Mouse (Mus musculus): ENCODE measurements around the gene Pim3. TPM values are rescaled to one million over a fixed set of nuclear protein-coding genes. Genes with fewer than 3 reads are reported as not detected.

The Pim3 gene
- polyA plus RNA-seq, 1 experiment, result 26.9 TPM

DNA sequence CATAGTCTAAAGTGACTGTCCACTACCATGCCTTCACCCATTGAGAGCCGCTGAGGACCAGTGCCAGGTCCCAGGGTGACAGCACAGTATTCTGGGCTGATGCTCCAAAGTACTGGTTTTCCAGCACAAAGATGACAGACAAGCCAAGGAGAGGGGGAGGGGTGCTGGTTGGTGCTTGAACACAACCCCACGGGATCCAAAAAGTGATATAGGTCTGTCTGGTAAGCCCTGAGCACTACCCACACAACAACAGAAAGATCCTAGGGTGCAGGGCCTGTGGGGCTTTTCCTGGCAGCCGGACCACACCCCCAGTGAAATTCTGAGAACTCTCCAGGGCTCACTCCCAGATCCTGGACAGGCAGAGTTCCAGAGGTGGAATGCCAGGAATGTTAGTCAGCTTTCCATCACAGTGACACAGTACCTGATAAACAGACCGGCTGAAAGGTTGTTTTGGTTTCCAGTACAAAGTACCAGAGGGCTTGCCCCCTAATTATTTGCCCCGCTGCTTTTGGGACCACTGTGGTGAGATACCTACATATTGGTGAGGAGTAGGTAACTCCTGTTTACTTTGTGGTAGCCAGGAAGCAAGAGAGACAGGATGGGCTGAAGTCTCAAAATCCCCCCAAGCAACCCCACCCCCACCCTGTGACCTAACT is 5.5 kb downstream of the Pim3 start:
- peaks cover 12% of the 10 kb centered on the region for H3K79me2 ChIP-seq (ENCODE audit: control insufficient read depth, insufficient read depth)
- no peak overlapping the region for H3K4me3 ChIP-seq
- no peak overlapping the region for H3ac ChIP-seq (ENCODE audit: control insufficient read depth, insufficient read length)
- no peaks in the 10 kb centered on the region for H3K27me3 ChIP-seq (ENCODE audit: control insufficient read depth, insufficient read depth, insufficient read length)
- TF ChIP-seq POLR2AphosphoS2 (IDR thresholded peaks at IDR 0.05; ENCODE audit: insufficient read length, low read depth), result peak; percentile 51
- TF ChIP-seq USF1 (IDR thresholded peaks at IDR 0.05; ENCODE audit: low read depth), result no peak
- TF ChIP-seq TCF3 (IDR thresholded peaks at IDR 0.05; ENCODE audit: insufficient read length, low read depth), result no peak
- no peak overlapping the region for H3K4me2 ChIP-seq (ENCODE audit: low read depth)
- peaks cover 10% of the 10 kb centered on the region for H3K36me3 ChIP-seq (ENCODE audit: control insufficient read depth, insufficient read depth)

DNA sequence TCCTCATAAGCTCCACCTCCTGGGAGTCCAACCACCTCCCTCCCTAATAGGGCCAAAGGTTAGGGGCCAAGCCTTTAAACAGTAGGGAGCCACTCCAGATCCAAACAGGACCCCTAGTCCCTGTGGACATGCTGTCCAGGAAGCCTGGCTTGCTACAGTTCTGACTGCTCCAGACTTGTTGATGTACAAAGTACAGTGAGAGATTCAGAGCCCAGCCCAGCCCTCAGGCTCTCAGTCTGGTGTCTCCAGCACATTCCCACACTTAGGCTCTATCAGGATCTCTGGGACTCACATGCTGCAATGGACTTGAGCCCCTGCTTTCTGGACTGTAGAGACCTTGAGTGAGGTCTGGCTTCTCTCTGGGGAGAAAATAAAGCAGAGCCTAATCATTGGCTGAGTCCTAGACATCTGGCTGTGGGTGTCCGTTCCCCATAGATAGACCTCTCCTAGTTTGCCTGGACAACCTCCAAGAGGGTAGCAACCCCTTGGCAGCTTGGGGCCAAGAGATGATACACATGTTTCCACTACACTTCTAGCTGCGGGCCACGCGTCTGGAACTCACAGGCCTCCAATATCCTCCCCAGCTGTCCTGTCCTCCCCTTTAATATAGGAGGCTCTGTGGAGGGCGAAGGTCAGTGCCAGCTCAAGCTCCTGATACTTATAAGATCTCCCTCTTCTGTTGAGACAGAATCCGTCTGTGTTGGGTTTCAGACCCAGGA is 6.2 kb downstream of the Pim3 start:
- H3K4me3 ChIP-seq, result no peak overlapping the region
- TF ChIP-seq E2F4 (IDR thresholded peaks at IDR 0.05; ENCODE audit: insufficient read depth), result no peak
- TF ChIP-seq MYOG (IDR thresholded peaks at IDR 0.05; ENCODE audit: control insufficient read depth in 1 of 3, insufficient read depth in 1 of 3, insufficient read length in 2 of 3, low read depth in 2 of 3), result no peak
- peak; percentile 25 for TF ChIP-seq POLR2AphosphoS2 (IDR thresholded peaks at IDR 0.05; ENCODE audit: insufficient read length, low read depth)
- no peak for TF ChIP-seq USF1 (IDR thresholded peaks at IDR 0.05; ENCODE audit: low read depth)
- H3K4me2 ChIP-seq (ENCODE audit: low read depth), result no peak overlapping the region

GRCm38 (mm10) chr15:88870418-88871185 is 8.6 kb downstream of the Pim3 start:
- no peaks in the 10 kb centered on the region for H3K27me3 ChIP-seq (ENCODE audit: control insufficient read depth, insufficient read depth, insufficient read length)
- no peak overlapping the region for H3ac ChIP-seq (ENCODE audit: control insufficient read depth, insufficient read length)
- H3K36me3 ChIP-seq (ENCODE audit: control insufficient read depth, insufficient read depth), result peaks cover 3% of the 10 kb centered on the region
- no peak for TF ChIP-seq MYOG (IDR thresholded peaks at IDR 0.05; ENCODE audit: control insufficient read depth in 1 of 3, insufficient read depth in 1 of 3, insufficient read length in 2 of 3, low read depth in 2 of 3)
- no peak for TF ChIP-seq USF1 (IDR thresholded peaks at IDR 0.05; ENCODE audit: low read depth)
- TF ChIP-seq E2F4 (IDR thresholded peaks at IDR 0.05; ENCODE audit: insufficient read depth), result no peak
- TF ChIP-seq TCF12 (IDR thresholded peaks at IDR 0.05; ENCODE audit: insufficient read depth, poor library complexity, severe bottlenecking), result no peak
- TF ChIP-seq MAX (IDR thresholded peaks at IDR 0.05; ENCODE audit: low read depth), result no peak
- no peak for TF ChIP-seq POLR2A (IDR thresholded peaks at IDR 0.05; ENCODE audit: insufficient read length, low read depth)
- no peak for TF ChIP-seq POLR2AphosphoS2 (IDR thresholded peaks at IDR 0.05; ENCODE audit: insufficient read length, low read depth)
- no peak for TF ChIP-seq CEBPB (IDR thresholded peaks at IDR 0.05; ENCODE audit: insufficient read depth, poor library complexity, severe bottlenecking)
- no peak overlapping the region for H3K4me3 ChIP-seq
- no peak overlapping the region for H3K4me2 ChIP-seq (ENCODE audit: low read depth)
- no peaks in the 10 kb centered on the region for H3K79me2 ChIP-seq (ENCODE audit: control insufficient read depth, insufficient read depth)

More for the DNA sequence above, 6.2 kb downstream of the Pim3 start:
- Histone ChIP-seq H3K79me2 (ENCODE audit: control insufficient read depth, insufficient read depth) (peaks cover 12% of the 10 kb centered on the region), H3K36me3 (ENCODE audit: control insufficient read depth, insufficient read depth) (peaks cover 10% of the 10 kb centered on the region), H3ac (ENCODE audit: control insufficient read depth, insufficient read length) (no peak overlapping the region), H3K27me3 (ENCODE audit: control insufficient read depth, insufficient read depth, insufficient read length) (no peaks in the 10 kb centered on the region)

DNA sequence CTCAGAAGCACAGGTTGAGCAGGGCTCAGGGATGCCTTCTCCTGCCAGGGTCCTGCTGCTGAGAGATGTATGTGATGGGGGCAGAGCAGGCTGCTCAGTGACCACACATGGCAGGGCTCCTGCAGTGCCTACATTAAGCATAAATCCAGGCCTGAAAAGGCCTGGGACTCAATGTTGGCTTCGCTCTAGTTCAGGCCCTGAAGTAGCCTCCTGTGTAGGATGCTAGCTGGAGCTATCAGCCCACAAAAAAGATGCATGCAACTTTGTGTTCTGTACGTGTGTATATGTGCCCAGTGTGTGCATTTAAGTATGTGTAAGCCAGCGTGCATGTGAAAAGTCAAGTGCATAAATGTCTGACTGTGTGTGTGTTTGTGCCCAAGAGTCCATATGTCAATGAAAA is 12.1 kb downstream of the Pim3 start:
- TF ChIP-seq TCF3 (IDR thresholded peaks at IDR 0.05; ENCODE audit: insufficient read length, low read depth) (no peak), MAX (IDR thresholded peaks at IDR 0.05; ENCODE audit: low read depth) (no peak), POLR2AphosphoS2 (IDR thresholded peaks at IDR 0.05; ENCODE audit: insufficient read length, low read depth) (no peak), MYOD1 (IDR thresholded peaks at IDR 0.05; ENCODE audit: control insufficient read depth in 1 of 3, insufficient read length in 2 of 3, low read depth in 2 of 3) (no peak), MYOG (IDR thresholded peaks at IDR 0.05; ENCODE audit: control insufficient read depth in 1 of 3, insufficient read depth in 1 of 3, insufficient read length in 2 of 3, low read depth in 2 of 3) (no peak), POLR2A (IDR thresholded peaks at IDR 0.05; ENCODE audit: insufficient read length, low read depth) (no peak), SRF (IDR thresholded peaks at IDR 0.05; ENCODE audit: control insufficient read depth, insufficient read length, low read depth) (no peak), CEBPB (IDR thresholded peaks at IDR 0.05; ENCODE audit: insufficient read depth, poor library complexity, severe bottlenecking) (no peak), TCF12 (IDR thresholded peaks at IDR 0.05; ENCODE audit: insufficient read depth, poor library complexity, severe bottlenecking) (no peak)
- no peaks in the 10 kb centered on the region for H3K36me3 ChIP-seq (ENCODE audit: control insufficient read depth, insufficient read depth)
- H3K79me2 ChIP-seq (ENCODE audit: control insufficient read depth, insufficient read depth), result no peaks in the 10 kb centered on the region
- no peak overlapping the region for H3K4me2 ChIP-seq (ENCODE audit: low read depth)
- no peaks in the 10 kb centered on the region for H3K27me3 ChIP-seq (ENCODE audit: control insufficient read depth, insufficient read depth, insufficient read length)
- H3K4me3 ChIP-seq, result no peak overlapping the region
- H3ac ChIP-seq (ENCODE audit: control insufficient read depth, insufficient read length), result no peak overlapping the region

DNA sequence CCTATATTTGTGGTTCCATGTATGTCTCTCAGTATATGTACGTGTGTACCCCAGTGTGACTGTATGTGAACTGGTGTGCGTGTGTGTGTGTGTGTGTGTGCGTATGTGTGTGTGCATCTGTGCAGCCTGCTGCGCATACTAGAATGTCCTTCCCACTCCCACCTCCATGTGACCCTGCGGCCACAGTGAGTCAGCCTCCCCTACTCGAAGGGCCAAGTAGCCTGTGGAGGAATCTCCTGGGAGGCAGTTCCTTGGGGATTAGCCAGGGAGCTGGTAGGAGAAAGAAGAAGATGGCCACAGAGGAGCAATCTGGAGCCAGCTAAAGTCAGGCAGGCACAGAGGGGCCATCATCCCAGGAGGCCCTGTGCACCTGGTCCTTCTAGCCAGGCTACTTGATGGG is 12.5 kb downstream of the Pim3 start:
- Histone ChIP-seq H3K4me2 (ENCODE audit: low read depth) (no peak overlapping the region), H3ac (ENCODE audit: control insufficient read depth, insufficient read length) (no peak overlapping the region), H3K36me3 (ENCODE audit: control insufficient read depth, insufficient read depth) (no peaks in the 10 kb centered on the region), H3K27me3 (ENCODE audit: control insufficient read depth, insufficient read depth, insufficient read length) (no peaks in the 10 kb centered on the region), H3K4me3 (no peak overlapping the region), H3K79me2 (ENCODE audit: control insufficient read depth, insufficient read depth) (no peaks in the 10 kb centered on the region)
- TF ChIP-seq TCF12 (IDR thresholded peaks at IDR 0.05; ENCODE audit: insufficient read depth, poor library complexity, severe bottlenecking), result no peak
- no peak for TF ChIP-seq POLR2A (IDR thresholded peaks at IDR 0.05; ENCODE audit: insufficient read length, low read depth)
- TF ChIP-seq CEBPB (IDR thresholded peaks at IDR 0.05; ENCODE audit: insufficient read depth, poor library complexity, severe bottlenecking), result no peak
- peak in 2 of 3 experiments; percentile 15 to 39 for TF ChIP-seq MYOD1 (IDR thresholded peaks at IDR 0.05; ENCODE audit: control insufficient read depth in 1 of 3, insufficient read length in 2 of 3, low read depth in 2 of 3)
- TF ChIP-seq MAX (IDR thresholded peaks at IDR 0.05; ENCODE audit: low read depth), result no peak
- peak; percentile 94 for TF ChIP-seq USF1 (IDR thresholded peaks at IDR 0.05; ENCODE audit: low read depth)
